Mouse (Mus musculus) hindbrain, embryonic 16.5 days (tissue): ENCODE data around the gene Ppa2. TPM values are rescaled to one million over a fixed set of nuclear protein-coding genes. Genes with fewer than 3 reads are reported as not detected.

Source experiments
- ATAC-seq: fragments of 200-750 bp; cut with Nextera tagmentation; 2 replicates; pipeline ENCODE4 v1.8.0; 2017; ENCODE audit warnings: moderate TSS enrichment, moderate library complexity
- H3K27ac ChIP-seq: fragments of 300-500 bp; sonication (generic); 2 replicates; pipeline ENCODE4 v1.5.1; 2014; ENCODE audit warnings: low read depth, mild to moderate bottlenecking, control low read depth, low read length, moderate library complexity
- H3K27me3 ChIP-seq: fragments of 300-500 bp; sonication (generic); replicated peaks from 2 replicates; pipeline ENCODE4 v1.6.1; 2014; ENCODE audit warnings: low read length; ENCODE audit not compliant: control insufficient read depth, insufficient read depth
- H3K36me3 ChIP-seq: fragments of 300-500 bp; sonication (generic); 2 replicates; pipeline ENCODE4 v1.6.1; 2014; ENCODE audit warnings: mild to moderate bottlenecking, low read length, moderate library complexity, mixed read lengths; ENCODE audit not compliant: control insufficient read depth, insufficient read depth
- H3K4me1 ChIP-seq: fragments of 300-500 bp; sonication (generic); 2 replicates; pipeline ENCODE4 v1.6.1; 2014; ENCODE audit warnings: low read depth, low read length; ENCODE audit not compliant: control insufficient read depth, insufficient read depth
- H3K4me2 ChIP-seq: fragments of 300-500 bp; sonication (generic); 2 replicates; pipeline ENCODE4 v1.6.1; 2014; ENCODE audit warnings: mild to moderate bottlenecking, low read length, control low read depth, moderate library complexity
- H3K4me3 ChIP-seq: fragments of 300-500 bp; sonication (generic); 2 replicates; pipeline ENCODE4 v1.5.1; 2014; ENCODE audit warnings: mild to moderate bottlenecking, low read length, control low read depth, moderate library complexity
- H3K9ac ChIP-seq: fragments of 300-500 bp; sonication (generic); 2 replicates; pipeline ENCODE4 v1.6.1; 2014; ENCODE audit warnings: low read depth, mild to moderate bottlenecking, control low read depth, low read length, moderate library complexity
- H3K9me3 ChIP-seq: fragments of 300-500 bp; sonication (generic); 2 replicates; pipeline ENCODE4 v1.6.1; 2014; ENCODE audit warnings: mild to moderate bottlenecking, low read length, moderate library complexity; ENCODE audit not compliant: control insufficient read depth
- WGBS: fragments of 180-500 bp; shearing (Covaris S2); extraction: QIAGEN DNeasy Blood & Tissue Kit; methylation state at CpG from one replicate; pipeline ENCODE4 v1.1.7; 2014; 5-methylcytosine and 5-hydroxymethylcytosine counted together
- polyA plus RNA-seq: library from polyadenylated mRNA; unstranded; fragments of >200 nt; fragmentation: Nextera tagmentation; extraction: Ambion mirVana; gene quantifications from 2 replicates; pipeline ENCODE4 v1.2.1, GENCODE M21; 2015

Ppa2 gene
- polyA plus RNA-seq, 1 experiment from 2014 or later = 89.2 TPM

DNA sequence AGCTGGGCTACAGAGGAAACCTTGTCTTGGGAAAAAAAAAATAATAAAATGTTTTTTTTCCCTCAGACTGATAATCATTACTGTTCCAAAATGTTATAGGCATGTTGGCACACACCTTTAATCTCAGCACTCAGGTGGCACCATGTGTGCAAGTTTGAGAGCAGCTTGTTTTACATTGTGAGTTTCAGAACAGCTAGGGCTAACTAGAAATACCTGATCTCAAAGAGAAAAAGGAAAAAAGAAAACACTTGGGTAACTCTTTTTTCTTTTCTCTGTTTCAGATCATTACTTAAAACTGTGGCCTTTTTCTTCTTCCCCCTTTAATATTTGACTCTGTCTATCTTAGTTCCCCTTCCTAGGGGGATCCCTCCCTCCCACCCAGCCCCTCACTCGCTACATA lies 51.5 kb downstream of the Ppa2 start:
- Histone ChIP-seq H3K9ac (no peak overlapping the region), H3K27me3 (no peaks in the 10 kb centered on the region), H3K4me1 (no peaks in the 10 kb centered on the region), H3K27ac (no peak overlapping the region), H3K4me3 (no peak overlapping the region), H3K9me3 (no peaks in the 10 kb centered on the region), H3K36me3 (no peaks in the 10 kb centered on the region), H3K4me2 (no peak overlapping the region)
- 89% methylated on average over 1 of the region's 1 CpGs for WGBS
- no peak for ATAC-seq

GRCm38 (mm10) chr3:133364138-133364537 lies 54.2 kb downstream of the Ppa2 start:
- Histone ChIP-seq H3K9me3 (no peaks in the 10 kb centered on the region), H3K36me3 (no peaks in the 10 kb centered on the region), H3K4me2 (no peak overlapping the region), H3K4me1 (no peaks in the 10 kb centered on the region), H3K9ac (no peak overlapping the region), H3K4me3 (no peak overlapping the region), H3K27me3 (no peaks in the 10 kb centered on the region), H3K27ac (no peak overlapping the region)
- no peak for ATAC-seq
- WGBS = 87% methylated on average over 3 of the region's 3 CpGs

DNA sequence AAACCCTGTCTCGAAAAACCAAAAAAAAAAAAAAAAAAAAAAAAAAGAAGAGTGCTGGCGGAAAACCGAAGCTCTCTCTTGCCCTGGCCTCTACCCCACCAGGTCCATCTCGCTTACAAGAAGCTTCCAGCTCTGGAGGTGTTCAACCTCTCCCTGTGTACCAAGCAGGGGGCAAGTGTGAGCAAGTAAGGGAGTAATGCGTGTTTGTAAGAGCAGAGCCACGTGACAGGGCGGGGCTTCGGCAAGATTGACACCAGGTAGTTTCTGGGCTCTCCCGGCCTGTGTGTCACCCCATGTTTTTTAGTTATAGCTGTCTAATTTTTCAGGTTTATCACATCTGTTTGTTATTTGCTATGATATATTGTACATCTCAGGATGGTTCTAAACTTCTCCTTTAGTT lies 56.2 kb downstream of the Ppa2 start:
- Histone ChIP-seq H3K4me1 (no peaks in the 10 kb centered on the region), H3K27me3 (no peaks in the 10 kb centered on the region), H3K4me3 (no peak overlapping the region), H3K9ac (no peak overlapping the region), H3K9me3 (no peaks in the 10 kb centered on the region), H3K4me2 (no peak overlapping the region), H3K36me3 (no peaks in the 10 kb centered on the region), H3K27ac (no peak overlapping the region)
- ATAC-seq = no peak
- WGBS = 91% methylated on average over 9 of the region's 9 CpGs

DNA sequence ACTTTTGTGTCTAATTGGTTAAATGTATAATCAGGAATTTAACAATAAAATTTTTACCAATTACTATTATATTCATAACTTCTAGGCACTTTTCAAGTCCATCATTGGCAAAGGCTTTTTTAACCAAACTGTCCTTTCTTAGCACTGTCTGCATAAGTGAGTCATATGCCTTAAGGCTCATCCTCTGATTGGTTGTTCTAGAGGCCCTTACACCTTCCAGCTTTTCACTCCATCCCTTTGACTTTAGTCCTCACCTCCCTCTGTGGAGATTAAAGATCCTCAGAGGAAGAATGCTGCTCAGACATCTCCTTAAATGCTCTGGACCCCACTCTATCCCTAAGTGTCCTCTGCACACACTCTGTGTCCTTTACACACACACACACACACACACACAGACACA lies 68.3 kb downstream of the Ppa2 start:
- H3K27ac ChIP-seq = no peak overlapping the region
- peaks cover 8% of the 10 kb centered on the region for H3K9me3 ChIP-seq
- no peak overlapping the region for H3K4me3 ChIP-seq
- H3K9ac ChIP-seq = no peak overlapping the region
- no peak overlapping the region for H3K4me2 ChIP-seq
- no peaks in the 10 kb centered on the region for H3K4me1 ChIP-seq
- H3K36me3 ChIP-seq = peaks cover 12% of the 10 kb centered on the region
- H3K27me3 ChIP-seq = no peaks in the 10 kb centered on the region
- ATAC-seq = no peak

DNA sequence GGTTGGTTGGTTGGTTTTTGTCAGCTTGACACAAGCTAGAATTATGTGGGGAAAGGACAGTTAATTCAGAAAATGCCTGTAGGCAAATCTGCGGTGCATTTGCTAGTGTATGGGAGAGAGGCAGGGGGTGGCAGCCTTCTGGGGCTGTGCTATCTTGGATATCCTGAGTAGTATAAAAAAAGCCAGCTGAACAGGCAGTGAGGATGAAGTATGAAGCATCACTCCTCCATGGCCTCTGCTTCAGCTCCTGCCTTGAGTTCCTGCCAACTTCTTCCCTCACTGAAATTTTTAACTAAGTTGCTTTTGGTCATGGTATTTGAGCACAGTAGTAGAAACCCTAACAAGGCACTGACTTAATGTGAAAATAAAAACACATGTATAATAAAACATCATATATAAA lies 70.1 kb downstream of the Ppa2 start:
- Histone ChIP-seq H3K9me3 (peaks cover 8% of the 10 kb centered on the region), H3K27ac (no peak overlapping the region), H3K4me1 (no peaks in the 10 kb centered on the region), H3K4me2 (no peak overlapping the region), H3K36me3 (peaks cover 12% of the 10 kb centered on the region), H3K9ac (no peak overlapping the region), H3K27me3 (no peaks in the 10 kb centered on the region), H3K4me3 (no peak overlapping the region)
- no peak for ATAC-seq
- 89% methylated on average over 1 of the region's 1 CpGs for WGBS

DNA sequence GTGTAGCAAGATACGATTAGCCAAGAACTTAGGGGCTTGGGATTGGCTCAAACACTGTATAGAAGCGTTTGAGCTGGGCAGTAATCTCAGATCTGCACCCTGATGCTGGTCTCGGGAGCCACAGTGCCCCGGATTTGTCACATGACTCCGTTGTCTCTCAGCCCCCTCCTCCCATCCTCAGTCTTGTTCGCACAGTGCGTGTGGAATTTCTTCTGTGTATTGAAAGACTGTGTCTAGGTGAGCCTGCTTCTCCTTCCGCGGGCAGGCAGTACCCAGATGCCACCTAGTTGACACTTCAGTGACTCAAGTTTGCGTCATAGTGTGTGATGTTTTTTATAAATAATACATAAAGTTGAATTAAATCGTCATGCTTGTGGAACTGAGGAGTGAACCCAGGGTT lies 71.6 kb downstream of the Ppa2 start:
- Histone ChIP-seq H3K27ac (no peak overlapping the region), H3K9me3 (peaks cover 8% of the 10 kb centered on the region), H3K4me2 (no peak overlapping the region), H3K36me3 (peaks cover 7% of the 10 kb centered on the region), H3K9ac (no peak overlapping the region), H3K4me1 (no peaks in the 10 kb centered on the region), H3K4me3 (no peak overlapping the region), H3K27me3 (no peaks in the 10 kb centered on the region)
- ATAC-seq = peak; percentile 45
- 75% methylated on average over 11 of the region's 11 CpGs for WGBS

- ATAC-seq = no peak; the same call in 1 of the 2 replicates
- 41% methylated on average over 9 of the region's 9 CpGs for WGBS
- no peaks in the 10 kb centered on the region for H3K4me1 ChIP-seq
Measured at GRCm38 (mm10) chr3:133382147-133382546, 72.2 kb downstream of the Ppa2 start.

DNA sequence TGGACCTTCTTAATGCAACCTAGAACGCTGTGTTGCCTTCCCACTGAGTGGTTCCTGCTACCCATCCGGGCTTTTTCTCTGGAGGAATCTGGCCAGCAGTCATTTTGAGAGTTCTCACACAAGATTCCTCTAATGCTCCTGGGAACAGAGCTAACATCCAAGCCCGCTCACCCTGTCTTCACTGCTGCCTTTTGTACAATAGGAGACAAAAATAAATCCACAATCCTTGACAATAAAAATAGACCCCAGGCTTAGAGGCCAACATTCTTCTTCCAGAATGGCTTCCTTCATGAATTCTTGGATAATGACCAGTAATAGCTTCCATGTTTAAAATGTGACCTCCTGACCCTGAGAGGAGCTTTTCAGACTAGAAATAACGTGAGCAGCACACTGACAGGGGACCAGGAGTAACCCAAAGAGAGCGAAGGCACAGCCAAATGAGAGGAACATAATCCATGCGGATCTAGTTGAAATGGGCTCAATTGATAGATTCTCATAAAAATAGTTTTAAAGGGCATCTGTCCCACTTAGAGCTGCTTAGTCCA lies 74.3 kb downstream of the Ppa2 start:
- WGBS = 66% methylated on average over 6 of the region's 6 CpGs
- no peaks in the 10 kb centered on the region for H3K9me3 ChIP-seq
- ATAC-seq = no peak
- H3K27ac ChIP-seq = no peak overlapping the region
- H3K4me3 ChIP-seq = no peak overlapping the region
- H3K4me1 ChIP-seq = no peaks in the 10 kb centered on the region
- H3K4me2 ChIP-seq = no peak overlapping the region
- no peaks in the 10 kb centered on the region for H3K36me3 ChIP-seq
- no peak overlapping the region for H3K9ac ChIP-seq
- no peaks in the 10 kb centered on the region for H3K27me3 ChIP-seq

More at GRCm38 (mm10) chr3:133382147-133382546, 72.2 kb downstream of the Ppa2 start:
- no peak overlapping the region for H3K4me2 ChIP-seq
- H3K27ac ChIP-seq = no peak overlapping the region
- H3K36me3 ChIP-seq = peaks cover 7% of the 10 kb centered on the region
- no peak overlapping the region for H3K9ac ChIP-seq
- H3K27me3 ChIP-seq = no peaks in the 10 kb centered on the region
- no peak overlapping the region for H3K4me3 ChIP-seq
- peaks cover 8% of the 10 kb centered on the region for H3K9me3 ChIP-seq

GRCm38 (mm10) chr3:133387283-133387682 lies 77.4 kb downstream of the Ppa2 start:
- H3K4me3 ChIP-seq = no peak overlapping the region
- H3K27me3 ChIP-seq = no peaks in the 10 kb centered on the region
- no peaks in the 10 kb centered on the region for H3K36me3 ChIP-seq
- no peak for ATAC-seq
- H3K4me2 ChIP-seq = no peak overlapping the region
- H3K27ac ChIP-seq = no peak overlapping the region
- H3K9me3 ChIP-seq = no peaks in the 10 kb centered on the region
- H3K9ac ChIP-seq = no peak overlapping the region
- 69% methylated on average over 7 of the region's 7 CpGs for WGBS
- no peaks in the 10 kb centered on the region for H3K4me1 ChIP-seq
